Mouse (Mus musculus) spleen, postnatal 10 days (tissue): ENCODE data around the gene Lrp1.
"Not testable (repeated sequence)": the region's sequence is repeated elsewhere in the genome, so short reads cannot be mapped to it uniquely, and the experiment has no call there.

Experiments
- DNase-seq, 2 experiments: peaks; one replicate each; pipeline ENCODE4 v3.0.0; 2021 to 2022; ENCODE audit warnings: low spot score in 2 of 2

Gene Lrp1

DNA sequence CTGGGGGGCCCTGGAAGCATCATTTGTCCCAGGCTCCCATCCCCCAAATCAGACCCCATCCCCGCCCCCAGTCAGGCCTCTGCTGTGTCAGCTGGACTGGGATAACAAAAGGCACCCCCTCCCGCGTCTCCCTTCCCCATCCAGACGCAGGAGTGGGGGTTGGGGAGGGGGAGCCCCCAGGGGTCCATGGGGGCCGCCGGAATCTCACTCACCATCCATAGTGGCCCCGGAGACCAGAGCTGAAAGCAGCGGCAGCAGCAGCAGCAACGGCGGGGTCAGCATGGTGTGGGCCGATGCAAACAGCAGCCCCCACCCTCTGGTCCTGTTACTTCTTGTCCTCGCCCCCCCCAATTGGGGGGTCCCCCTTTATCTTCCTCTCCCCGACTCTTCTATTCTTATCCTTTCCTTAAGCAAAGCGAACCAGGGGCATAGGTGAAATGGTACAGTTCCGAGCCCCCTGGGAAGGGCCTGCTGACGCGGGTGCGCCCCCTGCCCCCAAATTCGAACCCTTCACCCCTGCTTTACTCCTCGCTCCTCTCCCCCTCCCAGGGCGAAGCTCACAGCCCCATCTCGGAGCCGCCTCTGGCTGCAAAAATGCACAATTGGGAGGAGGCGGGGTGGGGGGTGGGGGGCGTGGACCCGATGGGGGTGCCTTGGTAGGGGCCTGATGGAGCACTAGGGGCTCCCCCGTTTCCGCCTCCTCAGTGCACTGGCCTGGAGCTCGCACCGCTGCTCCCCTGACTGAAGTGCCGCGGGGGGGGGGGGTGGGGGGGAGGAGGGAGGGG is at the start of gene Lrp1:
TSS of gene Lrp1 (minus strand) at position 743 of the 785 bp plus-strand sequence.
- DNase-seq: no peak

DNA sequence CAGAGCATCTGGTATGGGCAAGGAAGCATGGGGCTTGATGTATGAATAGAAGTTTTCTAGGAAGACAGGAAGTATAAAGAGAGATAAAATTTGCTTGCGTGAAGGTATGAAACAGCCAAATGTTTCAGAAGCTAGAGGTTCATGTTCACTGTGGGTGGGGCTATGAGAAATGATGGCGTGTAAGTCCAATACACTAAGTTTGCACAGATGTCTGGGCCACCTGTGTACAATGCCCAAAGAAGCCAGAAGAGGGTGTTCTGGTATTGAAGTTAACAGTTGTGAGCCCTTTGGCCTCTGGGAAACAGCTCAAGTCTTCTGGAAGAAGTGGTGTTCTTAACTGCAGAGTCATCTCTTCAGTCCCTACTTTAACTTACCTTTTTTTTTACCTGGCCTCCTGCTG is 49.2 kb upstream of the Lrp1 start:
- DNase-seq: no peak

DNA sequence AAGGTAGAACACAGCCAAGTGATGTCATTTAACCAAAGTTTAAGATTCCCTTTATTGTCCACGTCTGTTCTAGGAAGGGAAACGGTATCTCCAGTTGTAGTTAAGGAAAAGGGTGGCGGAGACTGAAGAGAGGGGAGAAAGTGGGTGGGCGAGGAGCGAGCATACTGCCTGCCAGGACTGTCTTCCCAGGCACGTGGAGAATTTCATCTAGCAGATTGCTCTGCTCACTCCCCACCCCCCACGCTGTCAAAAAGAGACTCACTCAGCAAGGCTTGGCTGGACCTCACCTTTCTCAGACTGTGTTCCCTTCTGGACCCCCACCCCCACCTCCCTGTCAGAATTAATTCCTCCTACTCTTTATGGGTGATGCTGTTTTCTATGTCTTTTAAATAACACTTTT is 48.2 kb upstream of the Lrp1 start:
- no peak for DNase-seq

DNA sequence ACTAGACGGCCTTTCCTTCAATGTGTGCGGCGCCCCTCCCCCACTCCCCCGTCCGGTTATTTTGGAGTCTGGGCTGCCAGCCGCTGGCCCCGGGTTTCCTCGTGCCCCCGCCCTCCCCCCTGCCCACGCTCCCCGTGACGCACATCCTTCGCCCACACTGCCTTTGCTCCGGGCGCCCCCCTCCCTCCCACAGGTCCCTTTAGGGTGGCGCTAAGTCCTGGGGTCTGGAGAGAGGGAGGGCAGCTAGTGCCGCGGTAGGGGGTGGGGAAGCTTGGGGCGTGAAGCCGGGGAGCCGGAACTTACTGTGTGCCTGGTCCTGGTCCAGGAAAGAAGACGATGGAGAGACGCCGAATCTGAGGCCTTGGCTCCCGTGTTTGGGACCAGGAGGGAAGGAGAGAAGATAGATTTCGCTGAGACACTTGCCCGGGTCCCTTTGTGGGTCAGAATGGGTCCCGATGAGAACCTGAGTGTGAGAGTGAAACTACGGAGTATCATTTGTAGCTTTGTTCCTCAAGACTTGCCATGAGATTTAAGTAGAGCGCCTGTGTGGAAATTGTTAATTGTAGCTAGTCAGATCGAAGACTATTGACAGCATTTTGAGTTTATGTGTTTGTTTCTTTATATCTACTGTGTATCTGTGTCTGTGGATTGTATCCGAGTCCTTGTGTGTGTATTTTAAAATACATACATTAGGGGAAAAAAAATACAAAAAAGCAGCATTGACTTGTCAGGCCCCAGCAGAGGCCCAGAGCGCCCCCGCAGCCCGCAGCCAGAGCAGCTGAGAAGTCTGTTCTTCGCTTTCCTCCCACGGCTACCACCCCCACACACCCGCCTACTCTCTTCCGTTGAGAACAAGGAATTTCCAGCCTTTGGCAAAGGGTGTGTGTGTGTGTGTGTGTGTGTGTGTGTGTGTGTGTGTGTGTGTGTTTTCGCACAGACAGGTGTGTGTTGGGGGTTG is 47.4 kb upstream of the Lrp1 start, which contains the start of gene Nab2:
TSS of gene Nab2 (minus strand) at position 476 of the 958 bp plus-strand sequence.
- DNase-seq: peak; percentile 49 to 77

DNA sequence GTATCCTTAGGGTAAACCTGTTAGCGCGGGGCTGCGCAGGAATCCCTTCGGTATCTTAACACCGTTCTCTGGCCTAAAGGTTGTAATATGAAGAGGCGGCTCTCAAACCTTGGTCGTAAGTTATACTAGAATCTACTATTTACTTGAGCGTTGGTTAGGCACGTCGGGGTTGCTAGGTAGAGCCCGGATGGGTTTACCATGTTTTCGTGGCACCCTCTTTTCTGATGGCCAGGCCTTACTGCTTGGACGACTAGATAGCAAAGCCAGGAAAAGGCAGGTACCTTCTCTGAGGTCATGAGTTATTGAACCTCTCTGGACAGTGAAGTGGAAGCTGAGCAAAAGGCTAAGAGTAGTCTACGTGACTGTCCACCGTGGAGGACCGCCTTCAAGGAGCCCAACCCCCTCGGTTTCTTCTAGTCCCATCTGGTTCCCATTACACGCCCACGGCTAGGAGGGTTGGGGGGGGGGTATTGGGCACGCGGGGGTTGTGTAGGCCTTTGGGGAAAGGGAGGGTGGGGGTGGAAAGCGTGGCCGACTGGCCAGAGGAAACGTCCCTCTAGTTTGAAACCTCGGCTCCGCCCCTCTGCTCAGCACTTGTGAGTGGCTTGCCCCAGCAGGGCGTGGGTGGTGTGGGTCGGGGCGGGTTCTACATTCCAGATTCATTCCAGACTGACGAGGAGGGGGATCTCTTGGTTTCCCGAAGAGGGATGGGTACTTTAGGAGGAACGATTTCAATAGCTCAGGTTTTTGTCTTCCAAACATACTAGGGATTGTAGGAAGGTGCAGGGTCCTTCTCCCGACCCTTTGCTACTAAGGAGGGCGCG is 46.5 kb upstream of the Lrp1 start:
- peak; percentile 42 to 75 for DNase-seq

DNA sequence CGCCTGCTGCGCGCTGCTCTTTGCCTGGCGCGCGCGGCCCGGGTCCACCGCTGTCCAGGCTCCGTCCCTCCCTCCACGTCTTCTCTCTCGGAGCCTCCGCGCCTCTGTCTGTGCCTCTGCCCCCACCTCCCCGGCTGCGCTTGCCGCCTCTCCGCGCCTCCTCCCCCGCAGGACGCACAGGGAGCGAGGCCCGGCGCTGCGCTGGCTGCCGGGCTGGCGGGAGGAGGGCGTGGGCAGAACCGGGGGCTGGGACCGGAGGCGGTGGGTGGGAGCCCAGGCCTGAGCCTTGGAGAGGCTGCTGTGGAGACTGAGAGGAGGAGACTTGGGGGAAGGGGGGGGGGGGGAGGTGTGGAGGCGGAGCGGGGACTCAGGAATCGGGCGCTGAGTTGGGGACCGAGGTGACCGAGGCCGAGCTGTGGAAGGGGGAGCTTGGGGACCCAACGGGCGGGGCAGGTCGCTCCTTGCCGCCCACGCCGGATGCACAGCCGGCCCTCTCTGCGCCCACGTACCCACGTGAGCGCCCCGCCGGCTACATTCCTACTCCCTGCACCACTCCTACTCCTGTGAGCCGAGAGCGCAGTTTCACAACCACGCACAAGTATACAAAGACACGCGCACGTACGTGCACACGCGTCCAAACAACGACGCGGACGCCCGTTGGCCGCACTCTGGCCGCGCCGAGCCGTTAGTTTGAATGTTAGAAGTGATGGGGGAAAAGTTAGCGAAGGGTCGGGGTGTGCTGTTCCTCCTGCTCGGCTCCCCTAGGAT is 45.7 kb upstream of the Lrp1 start, which contains the start of gene Nemp1:
TSS of gene Nemp1 (plus strand) at position 401 of the 768 bp plus-strand sequence.
- DNase-seq: peak; percentile 38 to 71

DNA sequence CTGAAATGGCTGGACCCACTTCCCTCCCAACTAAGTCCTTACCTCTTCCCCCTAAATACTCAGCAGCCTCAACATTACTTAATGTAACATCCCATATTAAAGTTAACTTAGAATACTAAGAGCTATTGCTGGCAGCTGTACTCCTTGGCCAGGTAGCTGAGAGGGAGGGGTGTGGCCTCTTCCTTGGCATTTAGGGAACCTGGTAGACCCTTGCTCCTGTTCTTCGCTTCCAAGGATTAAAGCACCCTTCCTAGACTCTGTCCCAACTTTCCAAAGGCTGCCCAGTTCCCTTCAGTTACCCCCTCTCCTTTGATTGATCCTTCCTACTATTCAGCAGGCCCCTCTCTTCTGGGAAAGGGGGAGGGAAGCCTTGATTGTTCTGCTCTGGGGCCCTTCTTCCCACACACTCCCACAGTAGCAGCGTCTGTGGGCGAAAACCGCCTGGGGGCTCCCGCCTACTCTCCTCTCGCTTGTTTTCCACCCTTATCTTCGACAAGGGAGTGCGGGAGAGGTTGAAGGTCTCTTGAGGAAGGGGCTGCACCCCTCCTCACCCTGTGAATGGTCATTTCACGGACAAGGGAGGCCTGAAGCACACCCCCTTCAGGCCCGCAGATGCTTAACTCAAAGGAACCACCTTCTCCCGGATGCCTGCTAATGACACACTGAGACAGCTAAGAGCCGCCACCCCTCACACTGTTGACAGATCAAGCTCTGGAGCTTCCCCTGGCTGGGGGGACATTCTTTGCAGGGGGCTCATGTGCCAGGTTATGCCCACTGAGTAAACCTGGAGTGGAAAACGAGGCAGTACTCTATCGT is 44.6 kb upstream of the Lrp1 start:
- peak in 1 of 2 experiments; percentile 37 for DNase-seq

DNA sequence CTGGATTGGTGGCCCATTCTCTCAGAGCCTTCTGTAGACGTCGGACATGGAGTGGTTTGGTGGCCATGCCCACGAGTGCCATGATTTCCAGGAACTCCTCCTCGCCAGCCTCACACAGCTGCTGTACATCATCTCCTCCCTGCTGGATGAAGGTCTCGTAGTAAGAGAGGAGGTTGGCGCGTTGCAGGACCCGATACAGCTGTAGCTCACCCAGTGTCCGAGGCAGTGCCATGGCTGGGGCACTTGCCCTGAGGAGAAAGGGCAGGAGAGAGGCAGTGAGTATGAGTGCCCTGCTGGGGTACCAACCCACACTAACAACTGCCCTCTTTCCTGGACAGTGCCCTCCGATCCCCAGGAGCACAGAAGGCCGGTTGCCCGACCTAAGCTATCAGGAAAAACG is 43.9 kb upstream of the Lrp1 start:
- no peak for DNase-seq

DNA sequence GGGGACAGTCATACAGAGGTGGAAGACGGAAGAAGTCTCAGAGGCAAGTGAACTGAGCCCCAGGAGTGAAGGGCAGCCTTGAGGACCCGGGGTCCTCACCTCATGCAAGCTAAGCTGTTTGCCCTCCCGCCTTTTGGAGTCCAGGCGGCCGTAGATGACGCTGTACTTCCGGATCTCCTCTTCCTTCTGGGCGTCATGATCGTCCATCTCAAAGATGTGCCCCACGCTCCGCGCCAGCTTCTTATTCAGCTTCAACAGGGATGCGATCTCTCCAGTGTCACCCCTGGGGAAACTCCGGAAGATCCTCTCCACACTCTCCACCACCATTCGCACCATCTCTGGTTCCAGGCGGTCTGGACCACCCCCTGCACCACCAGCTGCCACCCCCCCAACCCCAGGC is 43.2 kb upstream of the Lrp1 start:
- DNase-seq: no peak

DNA sequence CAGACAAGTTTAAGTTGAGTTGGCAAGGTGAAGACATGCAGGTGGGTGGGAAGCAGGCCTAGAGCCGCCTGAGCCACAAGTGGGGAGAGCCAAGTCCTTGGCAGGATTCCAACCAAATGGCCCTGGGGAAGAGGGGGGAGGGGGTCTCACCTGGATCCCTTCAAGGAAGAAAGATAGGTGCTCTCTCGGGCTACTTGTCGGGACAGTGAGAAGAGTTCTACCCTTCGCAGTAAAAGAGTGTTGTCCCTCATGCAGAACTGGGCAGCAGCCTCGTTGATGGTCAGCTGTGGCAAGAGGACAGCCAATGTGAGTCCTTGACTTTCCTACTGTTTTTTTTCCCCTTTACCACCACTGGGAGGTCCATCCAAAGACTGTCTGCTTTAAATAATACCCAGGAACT is 42.6 kb upstream of the Lrp1 start:
- no peak for DNase-seq

DNA sequence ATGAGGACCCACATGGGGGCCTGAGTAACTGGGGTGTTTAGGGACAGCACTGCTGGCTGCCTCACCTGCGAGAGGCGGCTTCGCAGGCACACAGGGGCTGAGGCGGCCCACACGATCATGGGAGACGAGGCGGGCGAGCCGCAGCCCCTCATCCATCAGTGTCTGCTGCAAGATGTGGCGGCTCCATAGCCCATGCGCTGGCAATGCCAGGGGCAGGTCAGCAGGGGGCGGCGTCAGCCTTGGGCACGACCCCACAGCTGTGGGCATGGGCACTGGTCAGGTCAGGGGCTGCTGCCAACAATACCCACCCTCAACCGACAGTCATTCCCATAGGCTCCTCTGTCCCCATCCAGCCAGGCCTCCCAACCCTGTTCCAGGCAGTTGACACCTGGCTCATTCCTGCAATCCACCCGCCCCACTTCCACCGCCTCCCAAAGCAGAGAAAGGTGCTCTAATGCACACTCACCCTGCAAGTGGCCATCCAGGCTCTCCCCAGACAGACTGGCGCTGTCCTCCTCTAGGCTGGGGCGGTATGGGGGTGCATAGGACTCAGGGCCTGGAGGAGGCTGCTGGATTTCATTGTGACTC is 41.8 kb upstream of the Lrp1 start:
- DNase-seq: peak; percentile 37 to 56

DNA sequence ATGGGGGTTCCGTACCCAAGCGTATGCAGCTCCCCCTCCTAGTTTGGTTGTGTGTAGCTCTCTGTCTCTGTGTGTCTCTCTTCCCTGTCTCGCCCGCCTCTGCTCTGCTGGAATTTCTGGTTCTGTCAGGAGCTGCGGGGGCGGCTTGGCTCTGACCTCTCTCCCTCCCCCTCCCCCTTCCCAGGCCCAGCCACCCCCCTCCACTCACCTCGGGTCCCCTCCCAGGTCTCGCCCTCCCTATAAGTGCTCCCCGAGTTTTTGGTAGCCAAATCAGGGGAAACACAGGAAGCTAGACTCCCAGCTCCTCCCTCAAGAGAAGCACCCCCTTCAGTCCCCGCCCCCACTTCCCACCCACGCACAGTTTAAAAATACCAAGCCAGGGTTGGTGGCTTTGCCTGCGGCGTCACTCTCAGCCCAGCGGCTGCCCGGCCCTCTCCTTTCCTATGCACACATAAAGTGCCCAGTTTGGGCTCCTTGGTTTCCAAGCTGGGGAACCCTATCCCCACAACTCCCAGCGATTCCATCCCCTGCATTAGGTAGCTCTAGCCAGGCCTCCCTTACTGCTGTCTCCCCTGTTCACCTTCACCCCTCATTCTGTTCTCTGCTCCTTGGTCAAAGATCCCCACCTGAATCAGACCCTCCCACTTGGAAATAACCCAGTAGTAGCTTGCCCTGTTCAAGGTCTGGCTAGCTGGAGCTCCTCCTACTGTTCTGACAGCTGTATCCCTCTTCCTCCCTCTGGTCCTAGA is 41.1 kb upstream of the Lrp1 start:
- DNase-seq: peak in 1 of 2 experiments; percentile 64

DNA sequence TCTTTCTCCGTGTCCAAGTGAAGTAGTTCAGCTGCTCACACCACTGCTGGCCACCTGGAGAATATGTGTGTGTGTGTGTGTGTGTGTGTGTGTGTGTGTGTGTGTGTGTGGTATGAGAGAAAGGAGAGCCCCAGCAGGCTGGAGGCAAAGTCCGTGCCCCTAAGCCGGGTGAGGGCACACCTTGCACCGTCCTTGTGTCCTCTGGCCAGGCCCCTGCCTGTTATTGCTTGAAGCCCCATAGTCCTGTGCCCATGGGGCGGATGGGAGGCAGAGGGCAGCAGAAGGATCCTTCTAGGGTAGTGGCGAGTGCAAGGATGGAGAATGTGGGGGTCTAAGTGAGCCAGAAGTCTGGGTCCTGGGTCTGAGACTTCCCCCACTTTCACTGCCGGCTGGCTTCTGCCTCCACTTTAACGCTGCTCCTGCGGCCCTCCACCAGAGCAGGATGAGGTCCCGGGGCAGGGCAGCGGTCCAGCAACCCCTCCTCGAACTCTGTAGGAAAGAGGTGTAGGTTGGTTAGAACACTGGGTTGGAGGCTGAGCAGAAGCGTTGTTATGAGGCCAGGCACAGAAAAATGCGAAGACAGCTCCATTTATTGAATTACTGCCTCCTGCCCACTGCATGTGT is 40.5 kb upstream of the Lrp1 start:
- no peak for DNase-seq

DNA sequence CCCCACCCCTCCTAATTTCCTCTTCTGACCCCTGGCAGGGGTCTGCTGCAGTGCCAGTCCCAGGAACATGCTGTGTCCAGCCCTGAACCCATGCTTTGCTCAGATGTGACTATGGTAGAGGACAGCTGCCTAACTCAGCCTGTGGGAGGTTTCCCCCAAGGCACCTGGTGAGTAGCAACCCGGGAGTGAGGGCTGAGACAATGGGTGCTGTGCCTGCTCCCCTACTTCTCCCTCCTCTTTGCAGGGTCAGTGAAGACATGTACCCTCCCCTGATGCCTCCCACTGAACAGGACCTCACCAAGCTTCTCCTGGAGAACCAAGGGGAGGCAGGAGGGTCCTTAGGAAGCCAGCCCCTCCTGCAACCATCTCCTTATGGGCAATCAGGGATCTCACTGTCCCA is 38.6 kb upstream of the Lrp1 start:
- DNase-seq: no peak

DNA sequence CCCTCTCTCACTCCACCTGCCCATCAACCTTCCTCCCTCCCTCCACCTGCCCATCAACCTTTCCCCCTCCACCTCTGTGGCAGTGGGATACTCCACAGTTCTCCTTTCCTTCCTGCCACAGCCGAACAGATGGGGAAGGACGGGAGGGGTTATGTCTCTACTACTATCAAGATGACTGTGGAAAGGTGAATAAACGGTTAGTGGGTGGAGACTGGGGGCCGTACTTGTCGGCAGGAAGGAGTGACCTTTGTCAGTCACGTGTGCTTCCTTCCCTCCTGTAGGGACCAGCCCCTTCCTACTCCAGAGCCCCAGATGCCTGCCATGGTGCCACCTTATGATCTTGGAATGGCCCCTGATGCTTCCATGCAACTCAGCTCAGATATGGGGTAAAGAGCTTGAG is 37.1 kb upstream of the Lrp1 start:
- DNase-seq: no peak

DNA sequence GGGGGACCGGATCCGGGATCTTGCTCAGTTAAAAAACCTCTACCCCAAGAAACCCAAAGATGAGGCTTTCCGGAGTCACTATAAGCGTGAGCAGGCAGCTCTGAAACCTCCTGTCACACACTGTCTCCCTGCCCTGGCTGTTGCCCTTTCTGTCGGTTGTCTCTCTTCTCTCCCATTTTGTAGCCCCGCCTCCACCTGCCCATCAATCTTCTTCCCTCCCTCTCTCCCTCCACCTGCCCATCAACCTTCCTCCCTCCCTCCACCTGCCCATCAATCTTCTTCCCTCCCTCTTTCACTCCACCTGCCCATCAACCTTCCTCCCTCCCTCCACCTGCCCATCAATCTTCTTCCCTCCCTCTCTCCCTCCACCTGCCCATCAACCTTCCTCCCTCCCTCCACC is 36.7 kb upstream of the Lrp1 start:
- DNase-seq: not testable (repeated sequence)

DNA sequence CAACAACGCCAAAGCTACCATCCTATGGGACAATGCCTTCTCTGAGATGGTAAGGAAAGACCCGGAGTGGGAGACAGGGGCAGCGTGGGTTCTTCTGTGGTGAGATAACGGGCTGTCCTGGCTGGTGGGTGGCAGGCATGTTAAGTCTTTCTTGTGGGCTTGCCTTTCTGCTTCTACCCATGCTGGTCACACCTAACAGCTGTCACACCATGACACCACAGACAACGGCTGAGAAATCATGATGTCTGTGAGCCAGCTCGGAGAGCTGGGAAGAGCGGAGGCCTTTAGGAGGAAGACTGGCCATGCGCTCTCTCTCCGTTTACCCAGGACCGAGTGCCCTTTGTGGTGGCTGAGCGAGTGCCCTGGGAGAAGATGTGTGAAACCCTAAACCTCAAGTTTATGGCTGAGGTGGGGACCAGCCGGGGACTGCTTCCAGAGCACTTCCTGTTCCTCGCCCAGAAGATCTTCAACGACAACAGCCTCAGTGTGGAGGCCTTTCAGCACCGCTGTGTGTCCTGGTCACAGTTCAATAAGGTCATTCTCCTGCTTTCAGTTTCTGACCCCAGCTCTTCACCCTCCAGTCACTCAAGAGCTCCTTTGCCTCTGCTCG is 34.1 kb upstream of the Lrp1 start:
- DNase-seq: no peak
